Mouse (Mus musculus) hindbrain, embryonic 10.5 days (tissue): ENCODE measurements at regions not wholly inside any gene's neighbourhood (a gene's known extent, or its start where the extent isn't known, plus 50 kb on each side); places are given as distances from the start of the nearest gene placed in this dataset.

Experiments used
- DNase-seq: peaks from one replicate; pipeline ENCODE4 v3.0.0-alpha.2; 2017; ENCODE audit warnings: low spot score
- H3K27ac ChIP-seq: fragments of 300-500 bp; sonication (generic); 2 replicates; pipeline ENCODE4 v1.5.1; 2016; ENCODE audit warnings: mild to moderate bottlenecking, moderate library complexity
- H3K27me3 ChIP-seq: fragments of 300-500 bp; sonication (generic); 2 replicates; pipeline ENCODE4 v1.6.1; 2016; ENCODE audit warnings: mild to moderate bottlenecking; ENCODE audit not compliant: poor library complexity, insufficient read depth, severe bottlenecking
- H3K36me3 ChIP-seq: fragments of 300-500 bp; sonication (generic); 2 replicates; pipeline ENCODE4 v1.6.1; 2016; ENCODE audit warnings: mild to moderate bottlenecking, moderate library complexity
- H3K4me1 ChIP-seq: fragments of 300-500 bp; sonication (generic); replicated peaks from 2 replicates; pipeline ENCODE4 v1.6.1; 2016; ENCODE audit warnings: mild to moderate bottlenecking
- H3K4me3 ChIP-seq: fragments of 300-500 bp; sonication (generic); 2 replicates; pipeline ENCODE4 v1.5.1; 2016; ENCODE audit warnings: mild to moderate bottlenecking, moderate library complexity
- H3K9me3 ChIP-seq: fragments of 300-500 bp; sonication (generic); 2 replicates; pipeline ENCODE4 v1.6.1; 2016; ENCODE audit warnings: mild to moderate bottlenecking, moderate library complexity
- WGBS: fragments of 180-500 bp; shearing (Covaris S2); methylation state at CpG from one replicate; pipeline ENCODE4 v1.1.7; 2016; 5-methylcytosine and 5-hydroxymethylcytosine counted together

DNA sequence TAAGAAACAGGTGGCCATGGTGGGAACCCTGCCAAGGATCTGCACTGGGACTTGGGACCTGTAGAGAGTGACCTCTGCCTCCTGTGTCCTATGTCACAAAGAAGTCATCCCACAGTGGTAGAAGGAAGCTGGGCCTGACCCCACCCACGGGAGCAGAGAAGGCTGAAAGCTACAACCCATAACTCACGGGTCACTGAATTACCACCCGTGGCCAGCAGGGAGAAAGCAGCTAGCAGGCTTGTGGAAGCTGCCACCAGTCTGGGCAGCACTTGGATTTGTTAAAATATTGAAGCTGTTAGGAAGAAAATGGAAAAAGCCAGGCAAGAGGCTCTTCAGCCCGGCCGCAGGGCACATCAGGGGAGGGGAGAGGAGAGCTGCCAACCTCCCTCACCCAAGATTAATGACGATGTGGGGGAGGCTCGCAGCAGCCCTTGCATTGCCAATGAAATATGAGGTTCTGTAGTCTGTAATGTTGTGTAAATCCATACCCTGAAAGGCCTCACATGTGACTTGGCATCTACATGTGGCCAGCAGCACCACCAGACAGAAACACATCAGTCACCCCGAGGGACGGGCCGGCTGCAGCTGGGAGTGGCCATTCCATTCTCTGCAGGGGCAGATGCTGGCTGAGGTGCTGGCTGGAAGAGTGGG is 94.5 kb downstream of the Olfm1 start:
- Histone ChIP-seq H3K9me3 (no peaks in the 10 kb centered on the region), H3K27me3 (no peaks in the 10 kb centered on the region), H3K4me1 (peaks cover 15% of the 10 kb centered on the region), H3K4me3 (no peak overlapping the region), H3K27ac (no peak overlapping the region), H3K36me3 (no peaks in the 10 kb centered on the region)
- WGBS, result 66% methylated on average over 10 of the region's 10 CpGs
- no peak for DNase-seq

DNA sequence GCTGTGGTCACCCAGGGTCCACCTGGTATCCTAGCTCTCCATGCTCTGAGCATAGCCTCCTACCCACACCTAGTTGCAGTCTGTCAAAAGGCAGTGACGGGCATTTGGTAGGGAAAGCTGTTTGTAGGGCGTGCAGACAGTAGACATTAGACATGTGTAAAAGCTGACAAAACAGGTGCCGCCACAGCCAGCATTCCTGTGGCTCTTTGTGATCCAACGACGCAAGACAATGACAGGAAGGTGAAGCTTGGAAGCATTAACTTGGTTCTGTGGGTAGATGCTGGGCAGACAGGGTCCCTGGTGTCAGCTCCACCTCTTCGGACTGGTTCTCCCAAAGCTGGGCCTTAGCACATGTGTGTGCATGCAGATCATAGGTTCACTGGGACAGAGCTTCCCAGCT is 96.5 kb downstream of the Olfm1 start:
- Histone ChIP-seq H3K36me3 (no peaks in the 10 kb centered on the region), H3K27ac (no peak overlapping the region), H3K4me1 (peaks cover 22% of the 10 kb centered on the region), H3K27me3 (no peaks in the 10 kb centered on the region), H3K9me3 (no peaks in the 10 kb centered on the region), H3K4me3 (no peak overlapping the region)
- 86% methylated on average over 6 of the region's 6 CpGs for WGBS
- DNase-seq, result no peak

GRCm38 (mm10) chr2:28289860-28290471 is 97.2 kb downstream of the Olfm1 start:
- DNase-seq, result no peak

DNA sequence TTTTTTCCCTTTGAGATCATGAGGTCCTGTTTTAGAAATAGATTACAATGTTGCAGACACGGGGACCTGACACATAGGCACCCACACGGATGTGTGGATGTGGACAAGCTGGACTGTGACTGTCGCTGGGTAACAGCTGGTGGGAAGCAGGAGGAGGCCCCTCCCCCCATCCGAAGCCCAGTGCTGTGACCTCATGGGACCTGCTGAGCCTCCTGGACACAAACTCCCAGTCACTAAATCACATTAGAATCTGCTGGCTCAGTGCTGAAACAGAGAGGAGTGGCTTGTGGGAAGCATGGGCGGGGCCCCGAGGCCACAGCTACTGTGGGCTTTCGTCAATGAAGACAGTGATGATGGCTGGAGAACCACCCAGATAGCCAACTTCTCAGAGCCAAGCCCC is 101.7 kb downstream of the Olfm1 start:
- DNase-seq, result peak; percentile 57
- Histone ChIP-seq H3K4me1 (peaks cover 51% of the 10 kb centered on the region), H3K27me3 (peaks cover 11% of the 10 kb centered on the region; the same call in 1 of the 2 replicates), H3K4me3 (no peak overlapping the region), H3K36me3 (no peaks in the 10 kb centered on the region), H3K9me3 (no peaks in the 10 kb centered on the region), H3K27ac (peak overlapping the region; percentile 71)
- WGBS, result 48% methylated on average over 7 of the region's 7 CpGs

More at GRCm38 (mm10) chr2:28289860-28290471, 97.2 kb downstream of the Olfm1 start:
- Histone ChIP-seq H3K27me3 (peaks cover under 1% of the 10 kb centered on the region; the same call in 1 of the 2 replicates), H3K27ac (no peak overlapping the region), H3K9me3 (no peaks in the 10 kb centered on the region), H3K4me1 (peaks cover 22% of the 10 kb centered on the region), H3K4me3 (no peak overlapping the region), H3K36me3 (no peaks in the 10 kb centered on the region)
- WGBS, result 81% methylated on average over 11 of the region's 11 CpGs

- H3K9me3 ChIP-seq, result no peaks in the 10 kb centered on the region
- H3K4me1 ChIP-seq, result peaks cover 51% of the 10 kb centered on the region
- H3K4me3 ChIP-seq, result 0 out of 2 replicates have a peak overlapping the region, but pooled peaks have one; percentile 24
- peak; percentile 23 for DNase-seq
- no peaks in the 10 kb centered on the region for H3K36me3 ChIP-seq
- peaks cover 11% of the 10 kb centered on the region; the same call in 1 of the 2 replicates for H3K27me3 ChIP-seq
- WGBS, result 41% methylated on average over 12 of the region's 12 CpGs
- H3K27ac ChIP-seq, result peak overlapping the region; percentile 71
Observed at GRCm38 (mm10) chr2:28296183-28296582, 103.4 kb downstream of the Olfm1 start.

DNA sequence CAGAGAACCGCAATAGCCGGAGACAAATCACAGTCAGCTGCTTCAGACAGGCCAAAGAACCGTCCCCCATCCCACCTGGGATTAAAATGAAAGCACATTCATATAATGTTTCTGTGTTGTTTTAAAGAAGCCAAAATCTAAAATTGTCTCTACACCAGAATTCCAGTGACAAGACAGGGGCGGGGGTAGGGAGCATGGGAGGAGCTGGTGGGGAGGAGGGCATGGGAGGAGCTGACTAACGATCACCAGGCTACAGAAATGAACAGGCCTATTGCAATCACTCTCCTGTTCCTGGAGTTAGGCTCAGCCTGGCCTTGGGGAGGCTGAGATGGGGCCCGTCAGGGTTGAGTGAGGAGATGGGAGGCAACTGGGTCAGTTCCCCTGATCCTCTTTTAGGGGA is 105.9 kb downstream of the Olfm1 start:
- peak overlapping the region; percentile 40; the same call in 1 of the 2 replicates for H3K27ac ChIP-seq
- H3K36me3 ChIP-seq, result no peaks in the 10 kb centered on the region
- DNase-seq, result no peak
- no peaks in the 10 kb centered on the region for H3K9me3 ChIP-seq
- H3K4me1 ChIP-seq, result peaks cover 53% of the 10 kb centered on the region
- H3K27me3 ChIP-seq, result peaks cover 11% of the 10 kb centered on the region; the same call in 1 of the 2 replicates
- WGBS, result 67% methylated on average over 6 of the region's 6 CpGs
- H3K4me3 ChIP-seq, result no peak overlapping the region

GRCm38 (mm10) chr2:28299346-28299745 is 106.6 kb downstream of the Olfm1 start:
- WGBS, result 92% methylated on average over 2 of the region's 2 CpGs
- H3K36me3 ChIP-seq, result no peaks in the 10 kb centered on the region
- DNase-seq, result no peak
- H3K27me3 ChIP-seq, result peaks cover 11% of the 10 kb centered on the region; the same call in 1 of the 2 replicates
- H3K9me3 ChIP-seq, result no peaks in the 10 kb centered on the region
- no peak overlapping the region for H3K4me3 ChIP-seq
- H3K27ac ChIP-seq, result peak overlapping the region; percentile 40; the same call in 1 of the 2 replicates
- H3K4me1 ChIP-seq, result peaks cover 47% of the 10 kb centered on the region

DNA sequence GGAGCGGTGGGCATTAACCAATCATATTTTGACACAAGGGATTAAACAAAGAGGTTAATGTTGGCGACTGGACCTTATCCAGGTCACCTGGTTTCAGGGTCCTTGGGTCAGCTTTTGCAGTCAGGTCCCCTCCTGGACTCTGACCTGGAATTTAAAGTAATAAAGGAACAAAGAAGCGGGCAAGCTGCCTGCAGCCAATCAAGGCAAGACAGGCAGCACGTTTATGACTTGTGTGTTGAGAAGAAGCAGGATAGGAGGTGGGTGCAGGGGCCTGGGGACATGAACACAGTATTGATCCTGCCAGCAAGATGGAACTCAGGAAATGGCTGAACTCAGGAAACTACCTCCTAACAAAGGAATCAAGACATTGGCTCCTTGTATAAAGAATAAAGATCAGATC is 108.5 kb downstream of the Olfm1 start:
- no peaks in the 10 kb centered on the region for H3K9me3 ChIP-seq
- no peak overlapping the region for H3K27ac ChIP-seq
- H3K4me3 ChIP-seq, result no peak overlapping the region
- WGBS, result 76% methylated on average over 4 of the region's 4 CpGs
- H3K36me3 ChIP-seq, result no peaks in the 10 kb centered on the region
- peaks cover 27% of the 10 kb centered on the region for H3K4me1 ChIP-seq
- 0 out of 2 replicates have a peak, but pooled peaks cover 7% of the 10 kb centered on the region for H3K27me3 ChIP-seq
- no peak for DNase-seq

- no peak overlapping the region for H3K4me3 ChIP-seq
- no peaks in the 10 kb centered on the region for H3K27me3 ChIP-seq
- 94% methylated on average over 5 of the region's 5 CpGs for WGBS
- no peaks in the 10 kb centered on the region for H3K36me3 ChIP-seq
- no peak overlapping the region for H3K27ac ChIP-seq
- peaks cover 8% of the 10 kb centered on the region for H3K4me1 ChIP-seq
- no peak for DNase-seq
- no peaks in the 10 kb centered on the region for H3K9me3 ChIP-seq
Observed at GRCm38 (mm10) chr2:28303936-28304335, 111.1 kb downstream of the Olfm1 start.

- H3K4me3 ChIP-seq, result no peak overlapping the region
- no peaks in the 10 kb centered on the region for H3K36me3 ChIP-seq
- H3K4me1 ChIP-seq, result peaks cover 3% of the 10 kb centered on the region
- DNase-seq, result peak; percentile 63
- no peak overlapping the region for H3K27ac ChIP-seq
- 11% methylated on average over 3 of the region's 3 CpGs for WGBS
- no peaks in the 10 kb centered on the region for H3K27me3 ChIP-seq
- no peaks in the 10 kb centered on the region for H3K9me3 ChIP-seq
Observed at GRCm38 (mm10) chr2:28304712-28305111, 111.9 kb downstream of the Olfm1 start.

- H3K36me3 ChIP-seq, result no peaks in the 10 kb centered on the region
- H3K4me1 ChIP-seq, result peaks cover 8% of the 10 kb centered on the region; the same call in 1 of the 2 replicates
- H3K27ac ChIP-seq, result no peak overlapping the region
- 91% methylated on average over 5 of the region's 5 CpGs for WGBS
- no peaks in the 10 kb centered on the region for H3K9me3 ChIP-seq
- no peaks in the 10 kb centered on the region for H3K27me3 ChIP-seq
- no peak for DNase-seq
- H3K4me3 ChIP-seq, result no peak overlapping the region
Observed at GRCm38 (mm10) chr2:28309122-28309521, 116.3 kb downstream of the Olfm1 start.

- Histone ChIP-seq H3K4me1 (peaks cover 8% of the 10 kb centered on the region; the same call in 1 of the 2 replicates), H3K27me3 (no peaks in the 10 kb centered on the region), H3K36me3 (no peaks in the 10 kb centered on the region), H3K4me3 (no peak overlapping the region), H3K9me3 (no peaks in the 10 kb centered on the region), H3K27ac (no peak overlapping the region)
- WGBS, result 91% methylated on average over 6 of the region's 6 CpGs
- DNase-seq, result no peak
Observed at GRCm38 (mm10) chr2:28312212-28312611, 119.4 kb downstream of the Olfm1 start.

GRCm38 (mm10) chr2:28325502-28325901 is 121.1 kb upstream of the Ppp1r26 start:
- DNase-seq, result no peak
- Histone ChIP-seq H3K4me1 (peaks cover 4% of the 10 kb centered on the region), H3K4me3 (no peak overlapping the region), H3K9me3 (no peaks in the 10 kb centered on the region), H3K36me3 (no peaks in the 10 kb centered on the region), H3K27ac (no peak overlapping the region), H3K27me3 (no peaks in the 10 kb centered on the region)
- 79% methylated on average over 11 of the region's 11 CpGs for WGBS
